Mouse (Mus musculus) MEL (cell line): ENCODE measurements around the gene Adamts16. TPM values are rescaled to one million over a fixed set of nuclear protein-coding genes. Genes with fewer than 3 reads are reported as not detected.

ENCODE experiments used
- DNase-seq: peaks from one replicate; pipeline ENCODE4 v3.0.0; 2011; ENCODE audit warnings: low read depth, low spot score
- H3K27ac ChIP-seq: 2 replicates; pipeline ENCODE4 v1.5.1; 2012; ENCODE audit warnings: low read depth, mild to moderate bottlenecking, control low read depth, low read length, moderate library complexity; ENCODE audit not compliant: control insufficient read depth
- H3K27me3 ChIP-seq, 2 experiments: fragments of 150-350 bp in 1 of 2; sonication (generic) in 1 of 2; 2 replicates each; pipeline ENCODE4 v1.6.1; 2012; ENCODE audit warnings: low read length in 2 of 2, mild to moderate bottlenecking in 2 of 2, improper control_type of control experiment in 1 of 2, moderate library complexity in 1 of 2; ENCODE audit not compliant: insufficient read depth in 2 of 2, control insufficient read depth in 1 of 2
- H3K36me3 ChIP-seq, 2 experiments: 2 replicates each; pipeline ENCODE4 v1.6.1; 2012 to 2014; ENCODE audit warnings: low read length in 2 of 2, improper control_type of control experiment in 1 of 2, inconsistent platforms in 1 of 2, mild to moderate bottlenecking in 1 of 2; ENCODE audit not compliant: insufficient read depth in 2 of 2, control insufficient read depth in 1 of 2
- H3K4me1 ChIP-seq, 2 experiments: fragments of 150-350 bp in 1 of 2; sonication (generic) in 1 of 2; 2 replicates each; pipeline ENCODE4 v1.6.1; 2012; ENCODE audit warnings: low read length in 2 of 2, improper control_type of control experiment in 1 of 2, mild to moderate bottlenecking in 1 of 2; ENCODE audit not compliant: insufficient read depth in 2 of 2, control insufficient read depth in 1 of 2
- H3K4me3 ChIP-seq, 2 experiments: fragments of 150-350 bp in 1 of 2; sonication (generic) in 1 of 2; 2 replicates each; pipeline ENCODE4 v1.5.1; 2012; ENCODE audit warnings: low read depth in 2 of 2, low read length in 2 of 2, mild to moderate bottlenecking in 2 of 2, moderate library complexity in 2 of 2, control low read depth in 1 of 2, improper control_type of control experiment in 1 of 2; ENCODE audit not compliant: control insufficient read depth in 1 of 2, insufficient read depth in 1 of 2
- H3K79me2 ChIP-seq: 2 replicates; pipeline ENCODE4 v1.6.1; 2012; ENCODE audit warnings: mild to moderate bottlenecking, low read length, moderate library complexity; ENCODE audit not compliant: control insufficient read depth, poor library complexity, insufficient read depth
- H3K9ac ChIP-seq: 2 replicates; pipeline ENCODE4 v1.6.1; 2012; ENCODE audit warnings: low read depth, mild to moderate bottlenecking, control low read depth, low read length, moderate library complexity; ENCODE audit not compliant: control insufficient read depth, poor library complexity, severe bottlenecking
- H3K9me3 ChIP-seq: fragments of 150-350 bp; sonication (generic); replicated peaks from 2 replicates; pipeline ENCODE4 v1.6.1; 2012; ENCODE audit warnings: mild to moderate bottlenecking, low read length, improper control_type of control experiment, moderate library complexity; ENCODE audit not compliant: insufficient read depth
- CHD1 ChIP-seq: IDR thresholded peaks from 2 replicates; pipeline ENCODE4 v1.6.1; 2012; ENCODE audit warnings: low read depth, mild to moderate bottlenecking, inconsistent platforms, low read length, improper control_type of control experiment
- CHD2 ChIP-seq: IDR thresholded peaks from 2 replicates; pipeline ENCODE4 v1.6.1; 2011; ENCODE audit warnings: low read length, improper control_type of control experiment
- E2F4 ChIP-seq: IDR thresholded peaks from 2 replicates; pipeline ENCODE4 v1.6.1; 2011; ENCODE audit warnings: low read depth, low read length, improper control_type of control experiment, borderline replicate concordance
- KAT2A ChIP-seq: conservative IDR thresholded peaks from 2 replicates; pipeline ENCODE4 v1.6.1; 2012; ENCODE audit warnings: low read depth, low read length, improper control_type of control experiment, inconsistent platforms
- MXI1 ChIP-seq: IDR thresholded peaks from 2 replicates; pipeline ENCODE4 v1.6.1; 2011; ENCODE audit warnings: mild to moderate bottlenecking, low read depth, low read length, improper control_type of control experiment
- POLR2AphosphoS5 ChIP-seq: IDR thresholded peaks from 2 replicates; pipeline ENCODE4 v1.6.1; 2012; ENCODE audit warnings: low read depth, borderline replicate concordance, mild to moderate bottlenecking, inconsistent platforms, low read length, moderate library complexity, mixed read lengths
- SMC3 ChIP-seq: IDR thresholded peaks from 2 replicates; pipeline ENCODE4 v1.6.1; 2011; ENCODE audit warnings: low read depth, low read length, improper control_type of control experiment
- TAL1 ChIP-seq: IDR thresholded peaks from 2 replicates; pipeline ENCODE4 v1.6.1; 2012; ENCODE audit warnings: mild to moderate bottlenecking, inconsistent platforms, low read length, moderate library complexity, mixed read lengths
- TBP ChIP-seq: IDR thresholded peaks from 2 replicates; pipeline ENCODE4 v1.8.0; 2011; ENCODE audit warnings: low read depth, low read length, improper control_type of control experiment
- TCF12 ChIP-seq: IDR thresholded peaks from 2 replicates; pipeline ENCODE4 v1.6.1; 2014; ENCODE audit warnings: low read depth, mild to moderate bottlenecking, inconsistent platforms, low read length, improper control_type of control experiment, moderate library complexity
- UBTF ChIP-seq: IDR thresholded peaks from 2 replicates; pipeline ENCODE4 v1.6.1; 2012; ENCODE audit warnings: low read depth, mild to moderate bottlenecking, inconsistent platforms, low read length, improper control_type of control experiment, moderate library complexity, borderline replicate concordance; ENCODE audit not compliant: insufficient read depth
- USF1 ChIP-seq: IDR thresholded peaks from 2 replicates; pipeline ENCODE4 v1.6.1; 2014; ENCODE audit warnings: low read depth, mild to moderate bottlenecking, inconsistent platforms, low read length, improper control_type of control experiment, moderate library complexity
- USF2 ChIP-seq, 2 experiments: IDR thresholded peaks; 2 replicates each; pipeline ENCODE4 v1.6.1; 2011 to 2012; ENCODE audit warnings: improper control_type of control experiment in 2 of 2, low read length in 2 of 2, borderline replicate concordance in 1 of 2, inconsistent platforms in 1 of 2, low read depth in 1 of 2, mild to moderate bottlenecking in 1 of 2; ENCODE audit not compliant: insufficient read depth in 1 of 2
- ZMIZ1 ChIP-seq: IDR thresholded peaks from 2 replicates; pipeline ENCODE4 v1.6.1; 2012; ENCODE audit warnings: low read depth, mild to moderate bottlenecking, inconsistent platforms, low read length, improper control_type of control experiment, moderate library complexity
- polyA plus RNA-seq, 2 experiments: library from polyadenylated mRNA; stranded (reverse) in 1 of 2; unstranded in 1 of 2; fragments of >175 nt in 1 of 2; fragments of >200 nt in 1 of 2; gene quantifications; 2 replicates each; pipeline versions ENCODE4 v1.2.1 to v1.2.4; 2012; ENCODE audit warnings: low replicate concordance in 2 of 2, low read depth in 1 of 2; ENCODE audit not compliant: insufficient read length in 2 of 2, insufficient read depth in 1 of 2, missing spikeins in 1 of 2
- total RNA-seq: library from RNA; depleted of rRNA; stranded (reverse); fragments of 300-350 nt; gene quantifications from 2 replicates; pipeline ENCODE4 v1.2.3, GENCODE M21; 2012

The Adamts16 gene
- total and polyA plus RNA-seq, 3 experiments: not detected

DNA sequence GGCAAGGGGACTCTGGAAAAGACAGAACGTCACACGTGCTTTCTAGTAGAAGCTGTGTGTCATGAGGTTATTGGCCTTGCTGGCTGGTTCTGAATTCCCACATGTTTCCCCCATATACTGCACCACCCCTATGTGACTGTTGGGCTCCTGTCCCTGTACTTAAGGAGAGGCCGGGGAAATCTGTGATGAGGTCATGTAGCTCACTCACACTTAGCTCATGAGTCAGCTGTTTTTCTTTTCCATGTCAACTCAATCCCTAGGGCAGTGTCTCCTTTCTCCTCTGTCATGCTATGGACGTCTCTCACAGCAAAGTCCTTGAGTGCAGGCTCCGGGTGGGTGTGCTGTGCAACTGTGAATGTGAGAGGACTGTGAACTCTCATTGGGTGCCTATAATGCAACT lies 22.6 kb downstream of the Adamts16 start:
- H3K4me3 ChIP-seq: no peak overlapping the region
- H3K9ac ChIP-seq: no peak overlapping the region
- DNase-seq: no peak
- no peaks in the 10 kb centered on the region for H3K4me1 ChIP-seq
- H3K27me3 ChIP-seq: no peaks in the 10 kb centered on the region
- no peaks in the 10 kb centered on the region for H3K79me2 ChIP-seq
- no peaks in the 10 kb centered on the region for H3K36me3 ChIP-seq
- TF ChIP-seq MXI1 (no peak), TAL1 (no peak), USF2 (IDR thresholded peaks at IDR 0.05; ENCODE audit: borderline replicate concordance in 1 of 2, insufficient read depth in 1 of 2, low read depth in 1 of 2, low read length in 2 of 2) (no peak), POLR2AphosphoS5 (no peak)
- H3K27ac ChIP-seq: no peak overlapping the region
- H3K9me3 ChIP-seq: no peaks in the 10 kb centered on the region

- no peak for DNase-seq
- TF ChIP-seq ZMIZ1: no peak
- TF ChIP-seq TCF12: no peak
- no peak for TF ChIP-seq SMC3
- no peak for TF ChIP-seq CHD2
- TF ChIP-seq, all 39 proteins: peak for 0
- Histone ChIP-seq H3K4me3 (no peak overlapping the region), H3K79me2 (no peaks in the 10 kb centered on the region), H3K36me3 (no peaks in the 10 kb centered on the region), H3K27me3 (no peaks in the 10 kb centered on the region), H3K4me1 (no peaks in the 10 kb centered on the region), H3K9me3 (no peaks in the 10 kb centered on the region), H3K9ac (no peak overlapping the region), H3K27ac (no peak overlapping the region)
Observed at GRCm38 (mm10) chr13:70814423-70814822, 27.2 kb downstream of the Adamts16 start.

DNA sequence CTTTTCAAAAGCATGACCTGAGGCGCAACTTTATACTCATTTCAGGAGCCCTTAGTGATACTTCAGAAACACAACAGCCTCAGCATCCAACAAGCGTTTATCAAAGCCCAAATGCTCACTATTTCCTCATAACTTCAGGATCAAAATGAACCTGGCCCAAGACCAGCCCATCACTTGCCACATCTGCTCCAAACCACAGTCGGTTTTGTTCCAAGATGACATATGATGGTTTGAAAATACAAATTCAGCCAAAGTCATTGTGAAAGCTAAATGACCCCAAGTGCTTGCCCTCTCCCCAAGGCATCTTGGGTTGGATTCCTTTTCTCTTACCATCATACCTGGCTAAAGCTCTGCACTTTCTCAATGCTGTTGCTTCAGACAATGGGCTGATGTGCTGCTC lies 36.1 kb downstream of the Adamts16 start:
- H3K9me3 ChIP-seq: no peaks in the 10 kb centered on the region
- H3K9ac ChIP-seq: no peak overlapping the region

More for the DNA sequence above, 36.1 kb downstream of the Adamts16 start:
- DNase-seq: no peak
- Histone ChIP-seq H3K79me2 (no peaks in the 10 kb centered on the region), H3K27me3 (no peaks in the 10 kb centered on the region), H3K4me1 (no peaks in the 10 kb centered on the region), H3K4me3 (no peak overlapping the region), H3K27ac (no peak overlapping the region), H3K36me3 (no peaks in the 10 kb centered on the region)
- no peak for TF ChIP-seq TBP
- no peak for TF ChIP-seq UBTF
- TF ChIP-seq MXI1: no peak
- TF ChIP-seq E2F4: no peak
- no peak for TF ChIP-seq CHD1
- TF ChIP-seq KAT2A: no peak
- no peak for TF ChIP-seq USF1
